Mouse (Mus musculus) left cerebral cortex, adult 6 months (tissue): ENCODE measurements around the gene Olfr385. TPM values are rescaled to one million over a fixed set of nuclear protein-coding genes. Genes with fewer than 3 reads are reported as not detected.

Source experiments
- long read RNA-seq, 2 experiments: library from polyadenylated mRNA; unstranded; transcript quantifications; one replicate each; pipeline ENCODE4 v2.0.0; 2019 to 2020
- polyA plus RNA-seq: library from polyadenylated mRNA; unstranded; fragments of <200 nt; fragmentation: Nextera tagmentation; gene quantifications from 2 replicates; pipeline ENCODE4 v1.2.3, GENCODE M21; 2021

Gene Olfr385
- not detected in 2 replicates for polyA plus RNA-seq
- long read RNA-seq, experiment 1, result 0 reads
- long read RNA-seq, experiment 2, result 0 reads

DNA sequence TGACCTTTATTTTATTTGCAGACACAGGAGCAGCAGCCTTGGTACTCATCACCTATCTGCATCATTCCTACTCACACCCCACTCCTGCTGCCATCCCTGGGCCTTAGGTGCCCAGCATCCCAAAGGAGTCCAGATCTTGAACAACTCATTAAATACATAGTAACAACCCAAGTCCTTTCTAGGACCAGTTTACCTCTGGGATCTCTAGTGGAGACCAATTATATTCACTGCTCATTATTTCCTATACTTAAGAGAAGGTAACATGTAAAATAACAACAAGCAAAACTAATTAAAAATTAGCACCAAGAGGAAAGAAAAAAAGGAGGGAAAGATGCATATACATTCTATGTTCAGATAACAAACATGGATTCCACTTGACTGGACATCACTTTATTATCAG lies at the start of gene Olfr385:
Olfr385 (minus strand) TSS at position 101 of the 400 bp plus-strand sequence.

GRCm38 (mm10) chr11:73598294-73598693 lies 5.5 kb upstream of the Olfr385 start, which contains the start of gene Olfr384:
Gene Olfr384 (plus strand): TSS chr11:73598594.

Other genes with a start within 250 kb of the Olfr385 start
- gene Olfr20, start 242.2 kb downstream of the Olfr385 start, polyA plus RNA-seq, result not detected in 2 replicates
- gene Olfr376, start 221.8 kb downstream of the Olfr385 start, polyA plus RNA-seq, result not detected in 2 replicates
- not detected in 2 replicates for gene Olfr1, start 193.4 kb downstream of the Olfr385 start, polyA plus RNA-seq
- gene Olfr378, start 164.5 kb downstream of the Olfr385 start, polyA plus RNA-seq, result not detected in 2 replicates
- gene Olfr380, start 135.5 kb downstream of the Olfr385 start, polyA plus RNA-seq, result not detected in 2 replicates
- not detected in 2 replicates for gene Olfr381, start 101.4 kb downstream of the Olfr385 start, polyA plus RNA-seq
- not detected in 2 replicates for gene Olfr382, start 75.8 kb downstream of the Olfr385 start, polyA plus RNA-seq
- not detected in 2 replicates for gene Olfr384, start 5.6 kb upstream of the Olfr385 start, polyA plus RNA-seq
- gene Zfp735, start 95.8 kb upstream of the Olfr385 start, polyA plus RNA-seq, result not detected in 2 replicates
- not detected in 2 replicates for gene Olfr389, start 187.7 kb upstream of the Olfr385 start, polyA plus RNA-seq
- gene Olfr390, start 190.0 kb upstream of the Olfr385 start, polyA plus RNA-seq, result not detected in 2 replicates
- not detected in 2 replicates for gene Olfr391-ps, start 210.0 kb upstream of the Olfr385 start, polyA plus RNA-seq
- gene Olfr392, start 224.0 kb upstream of the Olfr385 start, polyA plus RNA-seq, result not detected in 2 replicates